Mouse (Mus musculus) stomach, postnatal 0 days (tissue): Measurements from ENCODE around the gene Gyg.

ENCODE experiments used
- CTCF ChIP-seq: IDR thresholded peaks from 2 replicates; pipeline ENCODE4 v1.5.1; 2016; ENCODE audit warnings: antibody characterized with exemption, low read depth, mild to moderate bottlenecking, moderate library complexity
- EP300 ChIP-seq: optimal IDR thresholded peaks from 2 replicates; pipeline ENCODE3; 2016; ENCODE audit warnings: antibody characterized with exemption

GRCm38 (mm10) chr3:20144401-20144800 is 10.7 kb downstream of the Gyg start:
- TF ChIP-seq CTCF (no peak), EP300 (no peak)
